Mouse (Mus musculus): ENCODE data around the gene Tceal6. TPM values are rescaled to one million over a fixed set of nuclear protein-coding genes. Genes with fewer than 3 reads are reported as not detected.
"Not testable (repeated sequence)": the region's sequence is repeated elsewhere in the genome, so short reads cannot be mapped to it uniquely, and the experiment has no call there.

Gene Tceal6
- total RNA-seq (2021): 1 to 10 TPM; 1.4 to 2.0 TPM
- long read RNA-seq, experiment 1, partial matches to known transcripts: 0 of 3 reads
- long read RNA-seq, experiment 1, other reads (novel, unspliced or antisense): 1 of 3 reads
- long read RNA-seq, experiment 2, partial matches to known transcripts: 0 of 3 reads
- long read RNA-seq, experiment 2, other reads (novel, unspliced or antisense): 0 of 3 reads

DNA sequence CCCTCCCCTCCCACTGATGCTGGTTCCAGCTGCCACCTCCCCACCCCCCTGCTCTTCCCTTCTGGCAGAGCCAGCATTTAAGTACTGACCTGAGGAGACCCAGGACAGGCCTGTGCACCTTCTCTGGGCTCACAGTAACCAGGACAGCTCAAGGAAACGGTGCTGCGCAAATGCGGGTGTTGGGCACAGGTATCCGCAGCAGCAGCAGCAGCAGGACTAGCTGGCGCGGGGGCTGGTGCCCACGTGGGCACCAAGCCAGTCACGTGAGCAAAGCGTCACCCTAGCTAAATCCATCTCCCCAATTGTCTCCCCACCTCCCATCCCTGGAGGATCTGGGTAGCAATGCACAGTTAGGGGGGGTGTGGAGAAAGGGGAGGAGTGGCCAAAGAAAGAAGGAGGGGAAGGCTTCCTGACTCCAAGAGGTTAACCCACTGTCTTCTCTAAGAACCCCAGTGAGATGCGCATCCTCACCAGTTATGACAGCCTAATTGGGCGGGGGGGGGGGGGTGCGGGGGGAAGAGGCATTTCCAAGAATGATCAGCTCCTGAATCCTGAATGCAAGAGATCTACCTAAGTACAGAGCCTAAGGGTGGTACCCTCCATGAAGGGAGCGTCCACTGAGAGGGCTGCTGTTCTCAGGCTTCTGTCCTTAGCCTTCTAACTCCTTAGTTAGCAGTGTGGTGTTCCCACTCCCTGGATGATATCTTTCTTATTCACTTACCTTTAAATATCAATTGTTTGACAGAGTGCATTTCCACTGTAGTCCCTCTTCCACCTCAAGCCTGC, at the start of gene Tceal6:
TSS of gene Tceal6 (minus strand) at position 252 of the 786 bp plus-strand sequence.
- DNase-seq: no peak

DNA sequence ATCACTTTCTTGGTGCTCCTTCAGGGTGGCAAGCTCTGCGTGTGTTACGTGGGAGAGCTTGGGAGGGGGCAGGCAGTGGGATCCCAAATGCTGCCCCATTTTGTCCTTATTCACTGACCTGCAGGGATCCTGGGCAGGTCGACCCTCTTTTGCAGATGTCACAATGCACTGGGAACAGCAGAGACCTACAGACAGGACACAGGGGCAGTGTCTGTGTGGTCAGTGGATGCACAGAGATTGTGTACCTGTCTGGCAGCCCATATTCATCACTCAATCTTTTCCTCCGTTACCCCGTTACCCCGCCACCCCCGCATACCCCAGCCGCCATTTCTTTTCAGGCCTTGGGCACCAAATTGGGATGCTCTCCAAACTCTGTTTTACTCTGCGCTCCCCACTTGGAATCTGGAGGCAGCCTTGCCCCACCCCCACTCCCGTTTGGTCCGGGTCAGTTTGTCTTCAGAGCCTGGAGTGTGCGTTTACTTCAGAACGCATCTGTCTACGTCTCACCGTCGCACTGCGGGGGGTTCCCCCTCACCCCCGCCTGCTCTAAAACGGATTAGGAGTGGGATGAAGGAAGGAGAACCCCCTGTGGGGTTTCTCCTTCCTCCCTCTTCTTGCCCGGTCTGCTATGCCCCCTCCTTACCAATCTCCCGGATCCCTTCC, 583 bp downstream of the Tceal6 start:
- DNase-seq: not testable (repeated sequence)

DNA sequence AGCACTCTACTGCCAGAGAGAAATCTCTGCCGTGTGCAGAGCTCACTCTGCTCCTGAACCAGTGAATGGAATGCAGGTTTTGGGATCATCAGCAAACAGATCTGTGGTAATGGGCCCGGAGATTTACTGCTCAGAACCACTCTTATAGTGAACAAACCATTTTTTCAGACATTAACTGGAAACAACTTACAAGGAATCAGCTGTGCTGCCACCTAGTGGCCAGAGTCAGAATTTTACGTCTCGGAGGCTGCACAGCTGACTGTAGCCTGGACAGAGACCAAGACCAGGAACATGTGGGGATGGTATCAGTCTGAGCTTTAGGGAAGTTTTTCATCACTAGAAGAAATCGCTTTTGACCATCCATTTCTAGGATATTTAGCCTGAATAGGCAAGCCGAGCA, 20.6 kb downstream of the Tceal6 start:
- DNase-seq: not testable (repeated sequence)

DNA sequence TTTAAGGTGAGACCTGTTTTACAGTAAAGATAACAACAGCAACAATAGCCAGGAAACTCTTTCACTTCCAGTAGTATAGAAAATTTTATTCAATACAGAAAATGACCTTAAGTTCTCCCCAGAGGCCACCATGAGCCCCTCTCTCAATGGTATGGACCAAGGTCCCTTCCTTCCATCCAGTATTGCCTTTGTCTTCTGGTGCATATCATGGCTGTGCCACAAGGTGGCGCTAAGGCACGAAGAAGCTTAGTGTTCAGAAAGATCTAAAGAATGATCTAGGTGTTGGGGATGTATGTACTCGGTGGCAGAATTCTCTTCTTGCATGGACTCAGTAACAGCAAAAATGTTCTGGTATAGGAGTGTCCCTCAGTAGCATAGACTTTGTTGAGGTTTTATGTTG, 21.8 kb downstream of the Tceal6 start:
- not testable (repeated sequence) for DNase-seq

DNA sequence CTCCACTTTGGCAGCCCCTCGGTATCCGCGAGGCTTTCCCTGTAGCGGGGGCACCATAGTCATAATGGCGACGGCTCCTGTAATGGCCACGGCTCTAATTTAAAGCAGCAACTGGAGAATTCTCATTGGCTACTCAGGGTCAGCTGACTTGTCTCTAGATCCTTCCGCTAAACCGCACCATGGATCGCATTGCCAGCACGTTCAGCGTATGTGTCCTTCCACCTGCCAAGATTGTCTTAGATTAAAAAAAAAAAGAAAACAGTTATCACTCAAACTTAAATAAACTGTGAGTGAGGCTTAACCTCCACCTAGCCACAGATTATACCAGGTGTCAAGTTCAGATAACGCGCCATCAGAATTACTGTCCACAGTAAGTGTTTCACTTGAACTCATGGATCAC, 33.0 kb downstream of the Tceal6 start, which contains the start of gene Gm15023:
TSS of gene Gm15023 (minus strand) at position 101 of the 400 bp plus-strand sequence.
- not testable (repeated sequence) for DNase-seq

Other genes with a start within 250 kb of the Tceal6 start
- under 1 TPM in 1 of 2 experiments, not detected in 1; 0.13 TPM for gene Nxf2, start 245.9 kb downstream of the Tceal6 start, total RNA-seq (2021)
- gene Zmat1, start 201.5 kb downstream of the Tceal6 start, total RNA-seq (2021): 10 to 100 TPM in 1 of 2 experiments, 1 to 10 TPM in 1; 7.5 to 10.8 TPM
- not detected for gene Gm15023, start 33.1 kb downstream of the Tceal6 start, total RNA-seq (2021)
- gene Pramel3, start 91.6 kb upstream of the Tceal6 start, total RNA-seq (2021): not detected
- not detected for gene Gm5128, start 162.6 kb upstream of the Tceal6 start, total RNA-seq (2021)
- gene Gm7903, start 223.1 kb upstream of the Tceal6 start, total RNA-seq (2021): not detected